Mouse (Mus musculus): ENCODE measurements around the gene Erbin. TPM values are rescaled to one million over a fixed set of nuclear protein-coding genes. Genes with fewer than 3 reads are reported as not detected.

The Erbin gene
- polyA plus RNA-seq, 1 experiment: 138 TPM

GRCm38 (mm10) chr13:103918432-103918831, 1.9 kb downstream of the Erbin start:
- H3K4me1 ChIP-seq (ENCODE audit: control insufficient read depth, insufficient read depth, low read length): peaks cover 9% of the 10 kb centered on the region
- H3K4me3 ChIP-seq (ENCODE audit: insufficient read depth, low read length): peak overlapping the region; percentile 48
- peak overlapping the region; percentile 49 for H3K27ac ChIP-seq (ENCODE audit: insufficient read depth, low read length)
- TF ChIP-seq CTCF (IDR thresholded peaks at IDR 0.05; ENCODE audit: borderline replicate concordance, insufficient read depth, low read length) (no peak), POLR2A (IDR thresholded peaks at IDR 0.05; ENCODE audit: low read depth, low read length) (no peak)

- no peak for TF ChIP-seq POLR2A (IDR thresholded peaks at IDR 0.05; ENCODE audit: low read depth, low read length)
- no peak for TF ChIP-seq CTCF (IDR thresholded peaks at IDR 0.05; ENCODE audit: borderline replicate concordance, insufficient read depth, low read length)
- peaks cover 9% of the 10 kb centered on the region for H3K4me1 ChIP-seq (ENCODE audit: control insufficient read depth, insufficient read depth, low read length)
- H3K27ac ChIP-seq (ENCODE audit: insufficient read depth, low read length): no peak overlapping the region
- H3K4me3 ChIP-seq (ENCODE audit: insufficient read depth, low read length): no peak overlapping the region
These were observed 6.1 kb downstream of the Erbin start for GRCm38 (mm10) chr13:103914114-103914736.

- TF ChIP-seq CTCF (IDR thresholded peaks at IDR 0.05; ENCODE audit: borderline replicate concordance, insufficient read depth, low read length): no peak
- TF ChIP-seq POLR2A (IDR thresholded peaks at IDR 0.05; ENCODE audit: low read depth, low read length): no peak
- Histone ChIP-seq H3K27ac (ENCODE audit: insufficient read depth, low read length) (no peak overlapping the region), H3K4me1 (ENCODE audit: control insufficient read depth, insufficient read depth, low read length) (peaks cover 9% of the 10 kb centered on the region), H3K4me3 (ENCODE audit: insufficient read depth, low read length) (no peak overlapping the region)
These were observed 8.0 kb downstream of the Erbin start for GRCm38 (mm10) chr13:103912351-103912750.

- TF ChIP-seq CTCF (IDR thresholded peaks at IDR 0.05; ENCODE audit: borderline replicate concordance, insufficient read depth, low read length): no peak
- no peak for TF ChIP-seq POLR2A (IDR thresholded peaks at IDR 0.05; ENCODE audit: low read depth, low read length)
- H3K4me3 ChIP-seq (ENCODE audit: insufficient read depth, low read length): no peak overlapping the region
- H3K4me1 ChIP-seq (ENCODE audit: control insufficient read depth, insufficient read depth, low read length): peaks cover 5% of the 10 kb centered on the region; the same call in 1 of the 2 replicates
- no peak overlapping the region for H3K27ac ChIP-seq (ENCODE audit: insufficient read depth, low read length)
These were observed 9.7 kb downstream of the Erbin start for GRCm38 (mm10) chr13:103910598-103910997.

- H3K4me3 ChIP-seq (ENCODE audit: insufficient read depth, low read length): no peak overlapping the region
- H3K4me1 ChIP-seq (ENCODE audit: control insufficient read depth, insufficient read depth, low read length): peaks cover 5% of the 10 kb centered on the region; the same call in 1 of the 2 replicates
- TF ChIP-seq CTCF (IDR thresholded peaks at IDR 0.05; ENCODE audit: borderline replicate concordance, insufficient read depth, low read length): no peak
- no peak for TF ChIP-seq POLR2A (IDR thresholded peaks at IDR 0.05; ENCODE audit: low read depth, low read length)
- H3K27ac ChIP-seq (ENCODE audit: insufficient read depth, low read length): no peak overlapping the region
These were observed 10.4 kb downstream of the Erbin start for GRCm38 (mm10) chr13:103909894-103910293.

GRCm38 (mm10) chr13:103900015-103900414, 20.3 kb downstream of the Erbin start:
- no peak for TF ChIP-seq POLR2A (IDR thresholded peaks at IDR 0.05; ENCODE audit: low read depth, low read length)
- TF ChIP-seq CTCF (IDR thresholded peaks at IDR 0.05; ENCODE audit: borderline replicate concordance, insufficient read depth, low read length): no peak
- H3K4me1 ChIP-seq (ENCODE audit: control insufficient read depth, insufficient read depth, low read length): no peaks in the 10 kb centered on the region
- no peak overlapping the region for H3K27ac ChIP-seq (ENCODE audit: insufficient read depth, low read length)
- H3K4me3 ChIP-seq (ENCODE audit: insufficient read depth, low read length): no peak overlapping the region

- TF ChIP-seq CTCF (IDR thresholded peaks at IDR 0.05; ENCODE audit: borderline replicate concordance, insufficient read depth, low read length) (no peak), POLR2A (IDR thresholded peaks at IDR 0.05; ENCODE audit: low read depth, low read length) (no peak)
- no peak overlapping the region for H3K27ac ChIP-seq (ENCODE audit: insufficient read depth, low read length)
- H3K4me1 ChIP-seq (ENCODE audit: control insufficient read depth, insufficient read depth, low read length): no peaks in the 10 kb centered on the region
- H3K4me3 ChIP-seq (ENCODE audit: insufficient read depth, low read length): no peak overlapping the region
These were observed 22.7 kb downstream of the Erbin start for GRCm38 (mm10) chr13:103897606-103898005.

- TF ChIP-seq POLR2A (IDR thresholded peaks at IDR 0.05; ENCODE audit: low read depth, low read length): no peak
- TF ChIP-seq CTCF (IDR thresholded peaks at IDR 0.05; ENCODE audit: borderline replicate concordance, insufficient read depth, low read length): no peak
- H3K4me1 ChIP-seq (ENCODE audit: control insufficient read depth, insufficient read depth, low read length): no peaks in the 10 kb centered on the region
- no peak overlapping the region for H3K4me3 ChIP-seq (ENCODE audit: insufficient read depth, low read length)
- H3K27ac ChIP-seq (ENCODE audit: insufficient read depth, low read length): no peak overlapping the region
These were observed 27.2 kb downstream of the Erbin start for GRCm38 (mm10) chr13:103893065-103893464.

- no peaks in the 10 kb centered on the region for H3K4me1 ChIP-seq (ENCODE audit: control insufficient read depth, insufficient read depth, low read length)
- H3K27ac ChIP-seq (ENCODE audit: insufficient read depth, low read length): no peak overlapping the region
- no peak for TF ChIP-seq POLR2A (IDR thresholded peaks at IDR 0.05; ENCODE audit: low read depth, low read length)
- TF ChIP-seq CTCF (IDR thresholded peaks at IDR 0.05; ENCODE audit: borderline replicate concordance, insufficient read depth, low read length): no peak
- H3K4me3 ChIP-seq (ENCODE audit: insufficient read depth, low read length): no peak overlapping the region
These were observed 30.3 kb downstream of the Erbin start for GRCm38 (mm10) chr13:103890038-103890437.

- no peaks in the 10 kb centered on the region for H3K4me1 ChIP-seq (ENCODE audit: control insufficient read depth, insufficient read depth, low read length)
- H3K27ac ChIP-seq (ENCODE audit: insufficient read depth, low read length): no peak overlapping the region
- H3K4me3 ChIP-seq (ENCODE audit: insufficient read depth, low read length): no peak overlapping the region
- TF ChIP-seq CTCF (IDR thresholded peaks at IDR 0.05; ENCODE audit: borderline replicate concordance, insufficient read depth, low read length) (no peak), POLR2A (IDR thresholded peaks at IDR 0.05; ENCODE audit: low read depth, low read length) (no peak)
These were observed 33.8 kb downstream of the Erbin start for GRCm38 (mm10) chr13:103886503-103886902.

Data from embryonic fibroblast, embryonic 13.5 days (primary cell).